Mouse (Mus musculus) R1 (cell line): ENCODE data around the gene Ndufa4.
"Not testable (repeated sequence)": the region's sequence is repeated elsewhere in the genome, so short reads cannot be mapped to it uniquely, and the experiment has no call there.

ENCODE experiments used
- DNase-seq: peaks from one replicate; pipeline ENCODE4 v3.0.0-alpha.2; 2018; ENCODE audit warnings: low read depth, low spot score

Ndufa4 gene

GRCm38 (mm10) chr6:11907269-11908032, at the start of gene Ndufa4, which contains the start of gene Phf14:
TSS of gene Ndufa4 (minus strand) at chr6:11907497.
TSS of gene Phf14 (plus strand) at chr6:11907809.
- DNase-seq, result peak; percentile 93

GRCm38 (mm10) chr6:11948100-11948499, 40.8 kb upstream of the Ndufa4 start:
- peak; percentile 71 for DNase-seq

GRCm38 (mm10) chr6:11942089-11942488, 34.8 kb upstream of the Ndufa4 start:
- DNase-seq, result no peak

GRCm38 (mm10) chr6:11940895-11941294, 33.6 kb upstream of the Ndufa4 start:
- DNase-seq, result no peak

GRCm38 (mm10) chr6:11933403-11933802, 26.1 kb upstream of the Ndufa4 start:
- DNase-seq, result no peak

GRCm38 (mm10) chr6:11927485-11927884, 20.2 kb upstream of the Ndufa4 start:
- DNase-seq, result no peak

- DNase-seq, result peak; percentile 69
These were observed 18.8 kb upstream of the Ndufa4 start for GRCm38 (mm10) chr6:11926082-11926595.

GRCm38 (mm10) chr6:11925496-11926041, 18.3 kb upstream of the Ndufa4 start:
- peak; percentile 92 for DNase-seq

- DNase-seq, result peak; percentile 30
These were observed 873 bp upstream of the Ndufa4 start for GRCm38 (mm10) chr6:11908170-11908569.

- no peak for DNase-seq
These were observed 418 bp downstream of the Ndufa4 start for GRCm38 (mm10) chr6:11906890-11907268.

- peak; percentile 37 for DNase-seq
These were observed 6.4 kb downstream of the Ndufa4 start for GRCm38 (mm10) chr6:11900809-11901310.

- DNase-seq, result not testable (repeated sequence)
These were observed 31.9 kb downstream of the Ndufa4 start for GRCm38 (mm10) chr6:11875364-11875763.
